Mouse (Mus musculus) intestine, postnatal 0 days (tissue): ENCODE measurements around the gene Shcbp1l. TPM values are rescaled to one million over a fixed set of nuclear protein-coding genes. Genes with fewer than 3 reads are reported as not detected.
"Not testable (repeated sequence)": the region's sequence is repeated elsewhere in the genome, so short reads cannot be mapped to it uniquely, and the experiment has no call there.

Experiments
- ATAC-seq: fragments of 200-750 bp; cut with Nextera tagmentation; 2 replicates; pipeline ENCODE4 v1.8.0; 2017; ENCODE audit warnings: mild to moderate bottlenecking, moderate TSS enrichment, moderate library complexity
- H3K27ac ChIP-seq: fragments of 300-500 bp; sonication (generic); 2 replicates; pipeline ENCODE4 v1.5.1; 2014; ENCODE audit warnings: mild to moderate bottlenecking, low read depth, low read length, moderate library complexity
- H3K27me3 ChIP-seq: fragments of 300-500 bp; sonication (generic); replicated peaks from 2 replicates; pipeline ENCODE4 v1.6.1; 2014; ENCODE audit warnings: low read length, mixed read lengths; ENCODE audit not compliant: control insufficient read depth, insufficient read depth
- H3K36me3 ChIP-seq: fragments of 300-500 bp; sonication (generic); 2 replicates; pipeline ENCODE4 v1.6.1; 2014; ENCODE audit warnings: mild to moderate bottlenecking, moderate library complexity; ENCODE audit not compliant: control insufficient read depth, insufficient read depth
- H3K4me1 ChIP-seq: fragments of 300-500 bp; sonication (generic); replicated peaks from 2 replicates; pipeline ENCODE4 v1.6.1; 2014; ENCODE audit warnings: antibody characterized with exemption, low read length, mixed read lengths; ENCODE audit not compliant: control insufficient read depth, insufficient read depth
- H3K4me2 ChIP-seq: fragments of 300-500 bp; sonication (generic); replicated peaks from 2 replicates; pipeline ENCODE4 v1.6.1; 2014; ENCODE audit warnings: low read depth, mild to moderate bottlenecking, moderate library complexity
- H3K4me3 ChIP-seq: fragments of 300-500 bp; sonication (generic); 2 replicates; pipeline ENCODE4 v1.5.1; 2014; ENCODE audit warnings: low read depth, low read length
- H3K9ac ChIP-seq: fragments of 300-500 bp; sonication (generic); 2 replicates; pipeline ENCODE4 v1.6.1; 2014; ENCODE audit warnings: mild to moderate bottlenecking, low read depth, low read length
- H3K9me3 ChIP-seq: fragments of 300-500 bp; sonication (generic); 2 replicates; pipeline ENCODE4 v1.6.1; 2016; ENCODE audit warnings: mixed run types; ENCODE audit not compliant: control insufficient read depth
- CTCF ChIP-seq: sonication (generic); IDR thresholded peaks from 2 replicates; pipeline ENCODE4 v1.5.1; 2016; ENCODE audit warnings: low read depth, mild to moderate bottlenecking, control low read depth, antibody characterized with exemption, moderate library complexity
- WGBS: fragments of 180-500 bp; shearing (Covaris S2); extraction: QIAGEN DNeasy Blood & Tissue Kit; methylation state at CpG from one replicate; pipeline ENCODE4 v1.1.7; 2014; 5-methylcytosine and 5-hydroxymethylcytosine counted together
- polyA plus RNA-seq: library from polyadenylated mRNA; unstranded; fragments of >200 nt; fragmentation: Nextera tagmentation; extraction: Ambion mirVana; gene quantifications from 2 replicates; pipeline ENCODE4 v1.2.1, GENCODE M21; 2015

Gene Shcbp1l
- polyA plus RNA-seq, 1 experiment from 2014 or later, result not detected

- H3K27ac ChIP-seq, result no peak overlapping the region
- H3K27me3 ChIP-seq, result no peaks in the 10 kb centered on the region
- no peak for ATAC-seq
- 34% methylated on average over 2 of the region's 2 CpGs for WGBS
- H3K9ac ChIP-seq, result no peak overlapping the region
- peak overlapping the region; percentile 73 for H3K4me2 ChIP-seq
- TF ChIP-seq CTCF, result no peak
- peak overlapping the region; percentile 22 for H3K4me3 ChIP-seq
- H3K36me3 ChIP-seq, result peaks cover 19% of the 10 kb centered on the region
- H3K9me3 ChIP-seq, result no peaks in the 10 kb centered on the region
- peaks cover 9% of the 10 kb centered on the region; the same call in 1 of the 2 replicates for H3K4me1 ChIP-seq
Observed at GRCm38 (mm10) chr1:153485201-153485796, 60.3 kb downstream of the Shcbp1l start.

- ATAC-seq, H3K27me3 ChIP-seq, H3K4me1 ChIP-seq, H3K9me3 ChIP-seq: not testable (repeated sequence)
- TF ChIP-seq CTCF, result 0 out of 2 replicates have a peak, but pooled peaks have one; percentile 10
- Histone ChIP-seq H3K27ac (peak overlapping the region; percentile 67; the same call in 1 of the 2 replicates), H3K4me2 (peak overlapping the region; percentile 73), H3K9ac (peak overlapping the region; percentile 73; the same call in 1 of the 2 replicates), H3K4me3 (peak overlapping the region; percentile 72), H3K36me3 (peaks cover 12% of the 10 kb centered on the region)
- WGBS, result 3% methylated on average over 6 of the region's 6 CpGs
Observed at GRCm38 (mm10) chr1:153486120-153486519, 61.2 kb downstream of the Shcbp1l start.

- peak; percentile 84 for ATAC-seq
- Histone ChIP-seq H3K27me3 (no peaks in the 10 kb centered on the region), H3K4me3 (peak overlapping the region; percentile 72), H3K9me3 (no peaks in the 10 kb centered on the region), H3K4me2 (peak overlapping the region; percentile 73), H3K4me1 (peaks cover 9% of the 10 kb centered on the region; the same call in 1 of the 2 replicates), H3K27ac (peak overlapping the region; percentile 67), H3K36me3 (peaks cover 8% of the 10 kb centered on the region; the same call in 1 of the 2 replicates), H3K9ac (peak overlapping the region; percentile 73)
- no peak for TF ChIP-seq CTCF
- under 1% methylated on average over 64 of the region's 64 CpGs for WGBS
Observed at GRCm38 (mm10) chr1:153486767-153487499, 62.0 kb downstream of the Shcbp1l start.

- Histone ChIP-seq H3K9ac (peak within 1 kb of the TSS; percentile 73), H3K27me3 (no peaks in the 10 kb centered on the region), H3K27ac (peak within 1 kb of the TSS; percentile 67), H3K4me3 (peak within 1 kb of the TSS; percentile 72), H3K4me2 (peak within 1 kb of the TSS; percentile 73), H3K9me3 (no peaks in the 10 kb centered on the region), H3K36me3 (peaks cover 6% of the 10 kb centered on the region; the same call in 1 of the 2 replicates), H3K4me1 (peaks cover 9% of the 10 kb centered on the region; the same call in 1 of the 2 replicates)
- peak; percentile 82 for ATAC-seq
- WGBS, result under 1% methylated on average over 35 of the region's 35 CpGs
- TF ChIP-seq CTCF, result peak; percentile 33; the same call in 1 of the 2 replicates
Observed at GRCm38 (mm10) chr1:153487500-153487879, 62.5 kb downstream of the Shcbp1l start, which contains the start of gene Dhx9. Gene Dhx9, minus strand, starts transcription at chr1:153487660.

- ATAC-seq, result no peak
Observed at GRCm38 (mm10) chr1:153489132-153489531, 64.2 kb downstream of the Shcbp1l start.

GRCm38 (mm10) chr1:153489540-153489939 lies 64.6 kb downstream of the Shcbp1l start:
- Histone ChIP-seq H3K4me2 (no peak overlapping the region), H3K27ac (no peak overlapping the region), H3K27me3 (no peaks in the 10 kb centered on the region), H3K9ac (no peak overlapping the region), H3K9me3 (no peaks in the 10 kb centered on the region), H3K4me3 (no peak overlapping the region), H3K36me3 (no peaks in the 10 kb centered on the region), H3K4me1 (0 out of 2 replicates have a peak, but pooled peaks cover 9% of the 10 kb centered on the region)
- 64% methylated on average over 2 of the region's 2 CpGs for WGBS
- ATAC-seq, result no peak
- TF ChIP-seq CTCF, result no peak

More at GRCm38 (mm10) chr1:153489132-153489531, 64.2 kb downstream of the Shcbp1l start:
- no peak overlapping the region for H3K27ac ChIP-seq
- H3K4me2 ChIP-seq, result no peak overlapping the region
- no peaks in the 10 kb centered on the region for H3K9me3 ChIP-seq
- 52% methylated on average over 7 of the region's 7 CpGs for WGBS
- 0 out of 2 replicates have a peak, but pooled peaks cover 9% of the 10 kb centered on the region for H3K4me1 ChIP-seq
- H3K9ac ChIP-seq, result no peak overlapping the region
- H3K4me3 ChIP-seq, result no peak overlapping the region
- H3K36me3 ChIP-seq, result no peaks in the 10 kb centered on the region
- no peaks in the 10 kb centered on the region for H3K27me3 ChIP-seq
- peak; percentile 41; the same call in 1 of the 2 replicates for TF ChIP-seq CTCF
